Comparison of ENCODE assay signal across 23 mouse cellular contexts in genomic region chr6:55750831-55751230, GRCm38 (mm10).
"Had no signal": no experiment of that assay in that cellular context is flagged by ENCODE, and none has a peak within 500 bp of the region (broad histone marks: within the 10 kb centered on the region; RNA-seq: fewer than 3 reads in every experiment).

No protein-coding gene starts in this region.

- H3K4me1 ChIP-seq: heart, embryonic 12.5 days; intestine, embryonic 15.5 days; limb, embryonic 10.5 days; limb, embryonic 12.5 days; liver, embryonic 13.5 days had no signal

- H3K4me2 ChIP-seq: heart, embryonic 12.5 days; hindbrain, embryonic 14.5 days; intestine, embryonic 15.5 days; limb, embryonic 12.5 days; liver, embryonic 11.5 days; liver, embryonic 13.5 days had no signal

- H3K9ac ChIP-seq: heart, embryonic 12.5 days; hindbrain, embryonic 14.5 days; intestine, embryonic 15.5 days; limb, embryonic 12.5 days; liver, embryonic 13.5 days had no signal

- H3K9me3 ChIP-seq: heart, embryonic 12.5 days; intestine, embryonic 15.5 days; limb, embryonic 10.5 days; limb, embryonic 12.5 days; liver, embryonic 13.5 days had no signal

- H3K4me3 ChIP-seq: gastrocnemius, adult 2 months; heart, adult 2 months; heart, embryonic 12.5 days; intestine, embryonic 15.5 days; layer of hippocampus, adult 2 months; left cerebral cortex, adult 2 months; limb, embryonic 10.5 days; limb, embryonic 12.5 days; liver, embryonic 13.5 days had no signal

- H3K36me3 ChIP-seq: heart, embryonic 12.5 days; intestine, embryonic 15.5 days; limb, embryonic 10.5 days; limb, embryonic 12.5 days; liver, embryonic 13.5 days had no signal

- H3K27ac ChIP-seq: gastrocnemius, adult 2 months; heart, adult 2 months; hindbrain, embryonic 14.5 days; intestine, embryonic 15.5 days; layer of hippocampus, adult 2 months; left cerebral cortex, adult 2 months; limb, embryonic 10.5 days; limb, embryonic 12.5 days; liver, embryonic 13.5 days had no signal

- H3K27me3 ChIP-seq: heart, embryonic 12.5 days; intestine, embryonic 15.5 days; limb, embryonic 12.5 days; liver, embryonic 13.5 days had no signal

- DNase-seq: gastrocnemius, adult 2 months; gastrocnemius, postnatal 10 days; gastrocnemius, postnatal 25 days; heart, adult 2 months; heart, postnatal 10 days; heart, postnatal 4 days; kidney, adult 18-20 months; kidney, adult 8-10 months; kidney, postnatal 10 days; kidney, postnatal 25 days; kidney, postnatal 4 days; liver; liver, embryonic 13.5 days had no signal

- ATAC-seq: inflammation-experienced regulatory T-cells, adult 6 months; intestine, embryonic 15.5 days; intestine, postnatal 0 days had no signal
